Mouse (Mus musculus) macrophage (primary cell): Measurements from ENCODE around the gene Nos3. TPM values are rescaled to one million over a fixed set of nuclear protein-coding genes. Genes with fewer than 3 reads are reported as not detected.
"Not testable (repeated sequence)": the region's sequence is repeated elsewhere in the genome, so short reads cannot be mapped to it uniquely, and the experiment has no call there.

Experiments
- H3K27ac ChIP-seq: fragments of 350-480 bp; formaldehyde crosslinking; 2 replicates; pipeline ENCODE4 v1.9.0; 2021
- H3K36me3 ChIP-seq: fragments of 350-480 bp; formaldehyde crosslinking; 2 replicates; pipeline ENCODE4 v1.9.0; 2021; ENCODE audit errors: inconsistent target
- H3K4me3 ChIP-seq: fragments of 350-480 bp; formaldehyde crosslinking; 2 replicates; pipeline ENCODE4 v1.9.0; 2021; ENCODE audit errors: inconsistent target
- H3K79me2 ChIP-seq: fragments of 350-480 bp; formaldehyde crosslinking; 2 replicates; pipeline ENCODE4 v1.9.0; 2021; ENCODE audit errors: inconsistent target
- WGBS: methylation state at CpG from one replicate; pipeline ENCODE4 v1.1.7; 2026; ENCODE audit warnings: inconsistent platforms; ENCODE audit not compliant: missing documents; 5-methylcytosine and 5-hydroxymethylcytosine counted together
- polyA plus RNA-seq: library from polyadenylated mRNA; stranded (reverse); fragments of 250-400 nt; gene quantifications from 3 replicates; pipeline ENCODE4 v1.2.4, GENCODE M21; 2018; ENCODE audit warnings: inconsistent platforms

Nos3 gene
- polyA plus RNA-seq, 1 experiment from 2014 or later = not detected

- H3K4me3 ChIP-seq = peak overlapping the region; percentile 9
- H3K36me3 ChIP-seq = no peaks in the 10 kb centered on the region
- no peaks in the 10 kb centered on the region for H3K79me2 ChIP-seq
- H3K27ac ChIP-seq = peak overlapping the region; percentile 95
- 91% methylated on average over 4 of the region's 4 CpGs for WGBS
Observed at GRCm38 (mm10) chr5:24389658-24390020, 25.0 kb downstream of the Nos3 start.

- Histone ChIP-seq H3K27ac (peak within 1 kb of the TSS; percentile 83), H3K4me3 (no peak within 1 kb of the TSS), H3K79me2 (no peaks in the 10 kb centered on the region; the same call in 1 of the 2 replicates), H3K36me3 (no peaks in the 10 kb centered on the region)
- 96% methylated on average over 2 of the region's 7 CpGs for WGBS
Observed at GRCm38 (mm10) chr5:24391864-24392263, 27.3 kb downstream of the Nos3 start, which contains the start of gene Atg9b. TSS of gene Atg9b (minus strand) at chr5:24392143.

- no peaks in the 10 kb centered on the region for H3K36me3 ChIP-seq
- no peaks in the 10 kb centered on the region; the same call in 1 of the 2 replicates for H3K79me2 ChIP-seq
- whole genome bisulfite sequencing = 82% methylated on average over 7 of the region's 7 CpGs
- H3K4me3 ChIP-seq = no peak overlapping the region
- H3K27ac ChIP-seq = peak overlapping the region; percentile 83
Observed at GRCm38 (mm10) chr5:24392724-24393123, 28.1 kb downstream of the Nos3 start.

- H3K4me3 ChIP-seq = peak within 1 kb of the TSS; percentile 56
- H3K27ac ChIP-seq = peak within 1 kb of the TSS; percentile 83
- no peaks in the 10 kb centered on the region; the same call in 1 of the 2 replicates for H3K79me2 ChIP-seq
- no peaks in the 10 kb centered on the region for H3K36me3 ChIP-seq
- 17% methylated on average over 7 of the region's 7 CpGs for WGBS
Observed at GRCm38 (mm10) chr5:24393392-24393997, 28.9 kb downstream of the Nos3 start, which contains the start of gene Abcb8. TSS of gene Abcb8 (plus strand) at chr5:24393663.

DNA sequence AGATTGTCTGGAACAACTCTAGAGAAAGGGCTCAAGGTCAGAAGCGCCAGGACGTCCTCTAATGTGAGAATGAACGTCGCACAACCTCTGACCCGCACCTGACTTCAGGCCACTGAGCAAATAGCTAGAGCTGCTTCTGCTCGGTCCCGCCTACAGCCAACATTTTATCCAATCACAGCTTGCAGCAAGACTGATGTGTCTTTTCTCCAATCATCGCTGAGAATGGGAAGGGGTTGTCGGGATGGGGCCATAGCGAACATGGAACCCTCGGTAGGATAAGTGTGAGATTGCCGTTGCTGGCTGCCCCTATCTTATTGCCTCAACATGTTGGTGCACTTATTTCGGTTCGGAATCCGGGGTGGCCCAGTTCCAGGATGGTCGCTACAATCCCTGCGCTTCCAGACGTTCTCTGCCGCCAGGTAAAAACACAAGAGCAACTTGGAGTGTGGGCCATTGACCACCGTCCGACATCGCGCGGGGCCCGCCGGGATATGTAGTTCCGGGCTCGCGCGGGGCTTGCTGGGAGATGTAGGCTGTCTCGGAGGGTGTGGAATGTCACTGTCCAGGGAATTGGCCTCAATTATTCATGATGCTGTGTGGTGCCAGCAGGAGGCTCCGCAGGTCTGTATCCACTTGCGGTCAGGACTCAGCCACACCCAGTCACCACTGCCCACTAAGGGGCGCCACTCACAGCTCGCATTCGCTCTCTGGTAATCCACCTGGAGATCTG is 29.7 kb downstream of the Nos3 start:
- no peaks in the 10 kb centered on the region; the same call in 1 of the 2 replicates for H3K79me2 ChIP-seq
- peak overlapping the region; percentile 83 for H3K27ac ChIP-seq
- peak overlapping the region; percentile 56 for H3K4me3 ChIP-seq
- no peaks in the 10 kb centered on the region for H3K36me3 ChIP-seq
- WGBS = 2% methylated on average over 36 of the region's 36 CpGs

GRCm38 (mm10) chr5:24396254-24396653 is 31.6 kb downstream of the Nos3 start:
- not testable (repeated sequence) for H3K36me3 ChIP-seq, H3K27ac ChIP-seq, H3K4me3 ChIP-seq, H3K79me2 ChIP-seq
- 88% methylated on average over 6 of the region's 6 CpGs for WGBS

GRCm38 (mm10) chr5:24399686-24400085 is 35.1 kb downstream of the Nos3 start:
- 92% methylated on average over 10 of the region's 10 CpGs for WGBS
- Histone ChIP-seq H3K79me2 (no peaks in the 10 kb centered on the region; the same call in 1 of the 2 replicates), H3K27ac (no peak overlapping the region), H3K4me3 (no peak overlapping the region), H3K36me3 (peaks cover 12% of the 10 kb centered on the region; the same call in 1 of the 2 replicates)

DNA sequence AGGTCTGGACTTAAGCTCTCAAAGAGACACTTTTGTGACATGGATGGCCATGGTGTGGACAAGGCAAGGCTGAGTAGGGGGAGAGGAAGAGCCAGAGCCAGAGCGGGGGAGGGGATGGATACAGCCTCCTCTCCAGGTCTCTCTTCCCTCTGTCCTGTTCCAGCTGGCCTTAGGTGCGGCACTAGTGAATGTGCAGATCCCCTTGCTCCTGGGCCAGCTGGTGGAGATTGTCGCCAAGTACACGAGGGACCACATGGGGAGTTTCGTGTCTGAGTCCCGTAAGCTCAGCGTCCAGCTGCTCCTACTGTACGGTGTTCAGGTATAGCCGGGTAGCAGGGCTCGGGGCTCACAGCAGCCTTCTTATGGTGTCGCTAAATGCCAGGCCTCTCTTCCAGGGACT is 35.8 kb downstream of the Nos3 start:
- Histone ChIP-seq H3K79me2 (no peaks in the 10 kb centered on the region), H3K36me3 (peaks cover 12% of the 10 kb centered on the region; the same call in 1 of the 2 replicates), H3K27ac (no peak overlapping the region), H3K4me3 (no peak overlapping the region)
- WGBS = 97% methylated on average over 11 of the region's 11 CpGs

DNA sequence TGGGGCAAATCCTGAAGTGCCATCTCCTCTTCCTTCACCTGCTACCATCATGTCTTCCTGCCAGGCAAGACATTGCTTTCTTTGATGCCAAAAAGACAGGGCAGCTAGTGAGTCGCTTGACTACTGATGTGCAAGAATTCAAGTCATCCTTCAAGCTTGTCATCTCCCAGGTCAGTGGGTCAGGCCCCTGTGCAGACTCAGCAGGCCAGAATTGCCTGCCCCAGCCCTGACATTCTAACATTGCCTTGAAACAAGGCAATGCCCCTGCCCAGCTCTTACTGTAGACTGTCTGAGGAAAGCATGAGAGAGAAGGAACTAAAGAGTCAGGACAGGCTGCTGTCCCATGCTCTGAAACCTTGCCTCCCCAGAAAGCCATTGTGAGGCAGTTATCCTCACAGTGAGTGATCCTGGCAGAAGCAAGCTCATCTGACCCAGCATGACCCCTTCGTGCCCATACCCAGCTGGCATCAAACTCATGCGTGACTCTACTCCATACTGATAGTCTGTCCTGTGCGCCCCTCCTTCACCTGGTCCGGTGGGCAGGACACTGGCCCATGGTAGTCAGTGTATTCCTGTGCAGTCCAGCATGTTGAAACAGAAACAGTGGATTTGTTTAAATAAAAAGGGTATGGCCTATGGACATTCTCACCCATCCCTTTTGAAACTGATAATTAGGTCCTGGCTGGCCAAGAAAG is 36.4 kb downstream of the Nos3 start:
- H3K4me3 ChIP-seq = no peak overlapping the region
- 95% methylated on average over 5 of the region's 5 CpGs for WGBS
- H3K36me3 ChIP-seq = peaks cover 12% of the 10 kb centered on the region; the same call in 1 of the 2 replicates
- no peaks in the 10 kb centered on the region for H3K79me2 ChIP-seq
- no peak overlapping the region for H3K27ac ChIP-seq

- H3K4me3 ChIP-seq = no peak overlapping the region
- H3K79me2 ChIP-seq = no peaks in the 10 kb centered on the region
- no peak overlapping the region for H3K27ac ChIP-seq
- H3K36me3 ChIP-seq = peaks cover 17% of the 10 kb centered on the region; the same call in 1 of the 2 replicates
- 97% methylated on average over 9 of the region's 9 CpGs for WGBS
Observed at GRCm38 (mm10) chr5:24401969-24402368, 37.4 kb downstream of the Nos3 start.

DNA sequence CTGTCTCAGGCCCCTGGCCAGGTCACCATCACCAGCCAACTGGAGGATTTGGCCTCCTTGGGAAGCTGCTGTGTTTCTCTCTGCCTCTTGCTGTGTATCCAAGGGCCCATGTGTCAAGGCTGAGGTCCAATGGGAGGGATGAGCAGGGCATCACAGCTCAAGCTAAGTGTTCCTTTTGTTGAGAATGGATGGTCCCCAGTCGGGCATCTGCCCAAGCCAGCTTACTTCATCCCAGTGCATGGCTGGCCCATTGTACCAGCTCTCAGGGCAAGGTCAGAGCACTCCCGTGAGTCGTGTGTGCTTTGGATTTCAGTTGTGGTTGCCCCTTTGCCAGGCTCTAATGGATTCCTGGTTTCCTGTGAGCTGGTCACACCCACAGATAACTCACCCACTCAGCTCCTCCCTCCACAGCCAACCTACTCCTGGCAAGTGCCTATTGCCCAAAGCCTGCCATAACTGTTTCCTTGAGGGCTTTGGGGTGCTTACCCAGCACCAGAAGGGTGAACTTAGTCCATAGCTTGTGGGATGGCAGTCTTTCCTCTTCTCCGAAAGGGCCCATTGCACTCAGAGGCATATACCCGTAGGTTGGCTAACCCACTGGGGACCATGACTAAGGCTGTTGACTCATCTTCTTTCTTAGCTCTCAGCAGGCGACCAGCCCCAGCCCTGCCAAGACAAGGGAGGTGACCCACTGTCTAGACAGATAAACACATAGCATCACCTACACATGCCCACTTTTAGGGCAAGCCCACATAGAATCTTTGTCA is 40.2 kb downstream of the Nos3 start:
- Histone ChIP-seq H3K79me2 (no peaks in the 10 kb centered on the region), H3K27ac (no peak overlapping the region), H3K4me3 (no peak overlapping the region), H3K36me3 (peaks cover 25% of the 10 kb centered on the region; the same call in 1 of the 2 replicates)
- WGBS = 67% methylated on average over 6 of the region's 6 CpGs

DNA sequence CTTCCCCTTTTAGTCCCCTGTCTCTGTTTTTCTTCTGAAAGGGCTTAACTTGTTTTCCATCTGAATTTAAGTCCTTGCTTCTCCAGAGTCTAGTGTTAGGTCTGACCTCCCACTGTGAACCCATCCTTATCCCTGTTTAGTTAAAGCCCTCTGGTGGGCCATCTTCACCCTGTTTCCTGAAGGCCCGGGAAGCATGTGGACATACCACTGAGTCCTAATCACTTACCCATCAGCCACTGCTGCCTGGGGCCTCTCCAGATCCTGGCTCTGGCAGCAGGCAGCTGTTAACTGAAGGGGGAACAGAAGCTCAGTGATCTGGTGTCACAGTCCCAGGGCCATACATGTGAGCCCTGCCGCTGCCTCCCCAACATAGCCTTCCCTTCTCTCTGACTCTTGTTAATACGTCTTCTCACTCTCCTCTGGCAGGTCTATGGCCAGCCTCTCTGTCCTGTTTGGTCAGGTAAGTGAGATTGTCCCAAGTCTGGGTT is 40.8 kb downstream of the Nos3 start:
- Histone ChIP-seq H3K27ac (no peak overlapping the region), H3K36me3 (peaks cover 25% of the 10 kb centered on the region; the same call in 1 of the 2 replicates), H3K79me2 (no peaks in the 10 kb centered on the region), H3K4me3 (no peak overlapping the region)
- 95% methylated on average over 3 of the region's 3 CpGs for WGBS

DNA sequence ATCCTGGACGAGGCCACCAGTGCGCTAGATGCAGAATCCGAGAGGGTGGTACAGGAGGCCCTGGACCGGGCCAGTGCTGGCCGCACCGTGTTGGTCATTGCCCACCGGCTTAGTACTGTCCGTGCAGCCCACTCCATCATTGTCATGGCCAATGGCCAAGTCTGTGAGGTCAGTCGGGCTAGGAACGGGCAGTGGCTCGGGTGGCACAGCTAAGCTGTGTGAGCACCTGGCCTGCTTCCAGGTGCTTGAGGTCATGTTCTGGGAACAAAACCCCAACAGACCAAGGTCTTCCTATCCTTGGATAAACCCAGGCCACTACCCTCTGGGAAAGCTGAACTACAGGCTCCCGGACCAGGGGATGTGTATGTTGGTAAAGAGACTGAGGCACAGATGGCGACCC is 44.0 kb downstream of the Nos3 start:
- WGBS = 96% methylated on average over 13 of the region's 13 CpGs

GRCm38 (mm10) chr5:24409466-24409865 is 44.9 kb downstream of the Nos3 start:
- Histone ChIP-seq H3K4me3 (no peak overlapping the region), H3K36me3 (peaks cover 13% of the 10 kb centered on the region; the same call in 1 of the 2 replicates), H3K27ac (no peak overlapping the region), H3K79me2 (no peaks in the 10 kb centered on the region)
- 100% methylated on average over 2 of the region's 2 CpGs for WGBS

More for the DNA sequence above, 44.0 kb downstream of the Nos3 start:
- H3K36me3 ChIP-seq = peaks cover 13% of the 10 kb centered on the region; the same call in 1 of the 2 replicates
- H3K79me2 ChIP-seq = no peaks in the 10 kb centered on the region
- H3K4me3 ChIP-seq = no peak overlapping the region
- H3K27ac ChIP-seq = no peak overlapping the region
